Mouse (Mus musculus) heart, postnatal 25 days (tissue): ENCODE measurements around the gene Mast1. TPM values are rescaled to one million over a fixed set of nuclear protein-coding genes. Genes with fewer than 3 reads are reported as not detected.

Experiments
- DNase-seq: peaks from one replicate; pipeline ENCODE4 v3.0.0; 2022; ENCODE audit warnings: low spot score
- intact Hi-C: fragments of 180-260 bp; cut with DNase I; formaldehyde crosslinking; loops from one replicate; pipeline ENCODE4 v1.15.1; 2025
- microRNA-seq: library from miRNA; unstranded; fragments of <30 nt; microRNA quantifications from one replicate; pipeline ENCODE4 v1.2.0, GENCODE M21; 2022
- total RNA-seq, 2 experiments: library from RNA; stranded (reverse); gene quantifications; 2 replicates each; pipeline ENCODE4 v1.2.3; 2021

Mast1 gene
- total RNA-seq, 2 experiments from 2014 or later, result 0.08 to 0.14 TPM

GRCm38 (mm10) chr8:84892993-84893708, 44.0 kb downstream of the Mast1 start:
- intact Hi-C loops, result loop anchor here (5.0 kb wide), 1 partner anchor 36 kb away; the partner anchor contains the start of gene Farsa
- DNase-seq, result no peak

- intact Hi-C loops, result no loop called here
- no peak for DNase-seq
Observed at GRCm38 (mm10) chr8:84889141-84889540, 48.0 kb downstream of the Mast1 start.

GRCm38 (mm10) chr8:84888280-84888679, 48.9 kb downstream of the Mast1 start:
- no peak for DNase-seq
- intact Hi-C loops, result no loop called here

- intact Hi-C loops, result no loop called here
- no peak for DNase-seq
Observed at GRCm38 (mm10) chr8:84884728-84885127, 52.4 kb downstream of the Mast1 start.

- intact Hi-C loops, result no loop called here
- no peak for DNase-seq
Observed at GRCm38 (mm10) chr8:84878915-84879314, 58.2 kb downstream of the Mast1 start.

GRCm38 (mm10) chr8:84877297-84878035, 59.7 kb downstream of the Mast1 start:
- intact Hi-C loops, result no loop called here
- DNase-seq, result no peak

- no peak for DNase-seq
- intact Hi-C loops, result no loop called here
Observed at GRCm38 (mm10) chr8:84874339-84874738, 62.8 kb downstream of the Mast1 start.

GRCm38 (mm10) chr8:84873016-84873415, 64.1 kb downstream of the Mast1 start:
- intact Hi-C loops, result no loop called here
- no peak for DNase-seq

- intact Hi-C loops, result no loop called here
- no peak for DNase-seq
Observed at GRCm38 (mm10) chr8:84872309-84872965, 64.7 kb downstream of the Mast1 start.

GRCm38 (mm10) chr8:84871376-84872308, 65.5 kb downstream of the Mast1 start, which contains the start of gene Syce2:
Gene Syce2 (plus strand): TSS chr8:84872111.
- intact Hi-C loops, result no loop called here

More at GRCm38 (mm10) chr8:84871376-84872308, 65.5 kb downstream of the Mast1 start, which contains the start of gene Syce2:
- DNase-seq, result peak; percentile 26

Small RNA genes lying within 50 kb of the gene (microRNA-seq; reads per million reads assigned to microRNA genes)
- not detected for gene Gm24197
- 1.7 reads per million for gene Mir7069

Other genes with a start within 250 kb of the Mast1 start
- gene Nacc1, start 249.5 kb downstream of the Mast1 start, total RNA-seq, result 10 to 100 TPM; 32.0 to 32.6 TPM
- gene Lyl1, start 235.9 kb downstream of the Mast1 start, total RNA-seq, result 1 to 10 TPM; 4.2 to 4.5 TPM
- under 1 TPM in 1 of 2 experiments, not detected in 1; 0.39 TPM for gene G430095P16Rik, start 214.4 kb downstream of the Mast1 start, total RNA-seq
- gene Nfix, start 137.0 kb downstream of the Mast1 start, total RNA-seq, result 100 to 1,000 TPM; 287 to 311 TPM
- 10 to 100 TPM in 1 of 2 experiments, 1 to 10 TPM in 1; 9.6 to 10.3 TPM for gene Dand5, start 114.5 kb downstream of the Mast1 start, total RNA-seq
- gene Gadd45gip1, start 105.8 kb downstream of the Mast1 start, total RNA-seq, result 10 to 100 TPM; 28.9 to 30.0 TPM
- gene Rad23a, start 96.7 kb downstream of the Mast1 start, total RNA-seq, result 10 to 100 TPM; 80.8 to 81.1 TPM
- gene Calr, start 90.4 kb downstream of the Mast1 start, total RNA-seq, result 100 to 1,000 TPM; 365 to 441 TPM
- 10 to 100 TPM; 24.7 to 25.5 TPM for gene Farsa, start 80.4 kb downstream of the Mast1 start, total RNA-seq
- gene Syce2, start 65.2 kb downstream of the Mast1 start, total RNA-seq, result 1 to 10 TPM; 2.3 to 3.0 TPM
- 10 to 100 TPM; 63.1 to 68.2 TPM for gene Gcdh, start 43.4 kb downstream of the Mast1 start, total RNA-seq
- gene Klf1, start 35.4 kb downstream of the Mast1 start, total RNA-seq, result not detected
- 1 to 10 TPM; 7.7 to 7.9 TPM for gene Dnase2a, start 28.8 kb downstream of the Mast1 start, total RNA-seq
- not detected for gene Rtbdn, start 9.6 kb upstream of the Mast1 start, total RNA-seq
- gene Gm49661, start 32.1 kb upstream of the Mast1 start, total RNA-seq, result not detected
- gene Prdx2, start 32.2 kb upstream of the Mast1 start, total RNA-seq, result 100 to 1,000 TPM; 650 to 659 TPM
- gene Rnaseh2a, start 32.4 kb upstream of the Mast1 start, total RNA-seq, result 10 to 100 TPM; 45.2 to 48.2 TPM
- gene Junb, start 41.4 kb upstream of the Mast1 start, total RNA-seq, result 10 to 100 TPM; 13.8 to 17.2 TPM
- gene Hook2, start 53.2 kb upstream of the Mast1 start, total RNA-seq, result 1 to 10 TPM; 2.0 to 2.1 TPM
- gene Best2, start 77.2 kb upstream of the Mast1 start, total RNA-seq, result not detected
- 10 to 100 TPM; 65.0 to 67.4 TPM for gene Asna1, start 87.9 kb upstream of the Mast1 start, total RNA-seq
- gene Trir, start 89.5 kb upstream of the Mast1 start, total RNA-seq, result 10 to 100 TPM; 82.7 to 88.7 TPM
- gene Tnpo2, start 99.6 kb upstream of the Mast1 start, total RNA-seq, result 10 to 100 TPM; 28.0 to 28.7 TPM
- gene Fbxw9, start 122.7 kb upstream of the Mast1 start, total RNA-seq, result 1 to 10 TPM; 3.5 to 4.6 TPM
- not detected for gene Gm5741, start 130.6 kb upstream of the Mast1 start, total RNA-seq
- gene Dhps, start 134.4 kb upstream of the Mast1 start, total RNA-seq, result 10 to 100 TPM; 26.4 to 26.5 TPM
- gene Wdr83os, start 143.4 kb upstream of the Mast1 start, total RNA-seq, result 10 to 100 TPM; 39.4 to 43.1 TPM
- 10 to 100 TPM; 31.8 to 35.3 TPM for gene Wdr83, start 143.9 kb upstream of the Mast1 start, total RNA-seq
- 10 to 100 TPM; 24.7 to 26.5 TPM for gene Man2b1, start 145.9 kb upstream of the Mast1 start, total RNA-seq
- gene Zfp791, start 185.7 kb upstream of the Mast1 start, total RNA-seq, result 1 to 10 TPM; 2.1 to 2.6 TPM
- not detected for gene Cks1brt, start 214.6 kb upstream of the Mast1 start, total RNA-seq